Mouse (Mus musculus) heart, postnatal 36 days (tissue): ENCODE results near the gene Trim25. TPM values are rescaled to one million over a fixed set of nuclear protein-coding genes. Genes with fewer than 3 reads are reported as not detected.

ENCODE experiments used
- DNase-seq, 2 experiments: peaks; one replicate each; pipeline ENCODE4 v3.0.0; 2021 to 2022
- intact Hi-C: fragments of 180-260 bp; cut with DNase I; formaldehyde crosslinking; loops from one replicate; pipeline ENCODE4 v1.15.1; 2025
- total RNA-seq, 2 experiments: library from RNA; stranded (reverse); gene quantifications; 2 replicates each; pipeline ENCODE4 v1.2.3; 2021

Trim25 gene
- total RNA-seq, result 10 to 100 TPM; 23.1 to 27.3 TPM

GRCm38 (mm10) chr11:88998974-88999722 lies at the start of gene Trim25:
TSS of gene Trim25 (plus strand) at chr11:88999376.
- intact Hi-C loops, result loop anchor here (2.0 to 10.0 kb wide), 2 partner anchors 70 to 1916 kb away; no protein-coding TSS in a partner anchor
- DNase-seq, result peak; percentile 95 to 96

GRCm38 (mm10) chr11:88949802-88950639 lies 49.2 kb upstream of the Trim25 start:
- intact Hi-C loops, result loop anchor here (5.0 to 10.0 kb wide), 2 partner anchors 88 to 185 kb away; partner anchors contain the start of gene Akap1
- peak in 1 of 2 experiments; percentile 14 for DNase-seq

- no peak for DNase-seq
- intact Hi-C loops, result loop anchor here (5.0 to 10.0 kb wide), 2 partner anchors 88 to 186 kb away; partner anchors contain the start of gene Akap1
These were observed 48.4 kb upstream of the Trim25 start for GRCm38 (mm10) chr11:88950640-88951250.

GRCm38 (mm10) chr11:88951576-88951975 lies 47.6 kb upstream of the Trim25 start:
- intact Hi-C loops, result loop anchor here (5.0 to 10.0 kb wide), 2 partner anchors 89 to 187 kb away; partner anchors contain the start of gene Akap1
- no peak for DNase-seq

GRCm38 (mm10) chr11:88952117-88952516 lies 47.1 kb upstream of the Trim25 start:
- no peak for DNase-seq
- intact Hi-C loops, result loop anchor here (5.0 to 10.0 kb wide), 2 partner anchors 90 to 187 kb away; partner anchors contain the start of gene Akap1

- DNase-seq, result no peak
- intact Hi-C loops, result loop anchor here (5.0 to 10.0 kb wide), 2 partner anchors 91 to 189 kb away; partner anchors contain the start of gene Akap1
These were observed 45.6 kb upstream of the Trim25 start for GRCm38 (mm10) chr11:88953582-88953981.

GRCm38 (mm10) chr11:88954803-88955202 lies 44.4 kb upstream of the Trim25 start:
- no peak for DNase-seq
- intact Hi-C loops, result loop anchor here (1.0 to 10.0 kb wide), 4 partner anchors 48 to 190 kb away; partner anchors contain the start of gene Akap1

- intact Hi-C loops, result loop anchor here (1.0 to 10.0 kb wide), 3 partner anchors 48 to 191 kb away; no protein-coding TSS in a partner anchor
These were observed 43.8 kb upstream of the Trim25 start, which contains the start of gene Scpep1 for GRCm38 (mm10) chr11:88955217-88955969. TSS of gene Scpep1 (minus strand) at chr11:88955465.

GRCm38 (mm10) chr11:88958851-88959250 lies 40.3 kb upstream of the Trim25 start:
- no peak for DNase-seq
- intact Hi-C loops, result loop anchor here (5.0 to 10.0 kb wide), 2 partner anchors 52 to 194 kb away; no protein-coding TSS in a partner anchor

More at GRCm38 (mm10) chr11:88955217-88955969, 43.8 kb upstream of the Trim25 start, which contains the start of gene Scpep1:
- peak; percentile 96 to 99 for DNase-seq

- intact Hi-C loops, result no loop called here
- no peak for DNase-seq
These were observed 32.3 kb upstream of the Trim25 start, which contains the start of gene Elobl for GRCm38 (mm10) chr11:88966881-88967361. TSS of gene Elobl (minus strand) at chr11:88966931.

GRCm38 (mm10) chr11:88970202-88970732 lies 28.9 kb upstream of the Trim25 start, which contains the start of gene Coil:
TSS of gene Coil (plus strand) at chr11:88970252.
- no peak for DNase-seq
- intact Hi-C loops, result loop anchor here (5.0 kb wide), 2 partner anchors 63 to 123 kb away; no protein-coding TSS in a partner anchor

GRCm38 (mm10) chr11:88973776-88974701 lies 25.1 kb upstream of the Trim25 start:
- intact Hi-C loops, result loop anchor here (5.0 kb wide), 2 partner anchors 67 to 127 kb away; no protein-coding TSS in a partner anchor

GRCm38 (mm10) chr11:88976320-88976719 lies 22.9 kb upstream of the Trim25 start:
- no peak for DNase-seq
- intact Hi-C loops, result no loop called here

More at GRCm38 (mm10) chr11:88973776-88974701, 25.1 kb upstream of the Trim25 start:
- peak; percentile 91 to 93 for DNase-seq

GRCm38 (mm10) chr11:88977188-88977587 lies 22.0 kb upstream of the Trim25 start:
- intact Hi-C loops, result no loop called here
- no peak for DNase-seq

- intact Hi-C loops, result no loop called here
- no peak for DNase-seq
These were observed 17.8 kb upstream of the Trim25 start for GRCm38 (mm10) chr11:88981337-88981736.

- no peak for DNase-seq
- intact Hi-C loops, result loop anchor here (5.0 kb wide), 1 partner anchor 316 kb away; the partner anchor contains the start of gene Nog
These were observed 12.6 kb upstream of the Trim25 start for GRCm38 (mm10) chr11:88986616-88987015.

- intact Hi-C loops, result loop anchor here (2.0 to 5.0 kb wide), 2 partner anchors 80 to 313 kb away; partner anchors contain the start of gene Nog
- DNase-seq, result no peak
These were observed 10.2 kb upstream of the Trim25 start for GRCm38 (mm10) chr11:88988956-88989355.
